8 mouse cellular contexts compared by ENCODE assay signal in the genomic region with DNA sequence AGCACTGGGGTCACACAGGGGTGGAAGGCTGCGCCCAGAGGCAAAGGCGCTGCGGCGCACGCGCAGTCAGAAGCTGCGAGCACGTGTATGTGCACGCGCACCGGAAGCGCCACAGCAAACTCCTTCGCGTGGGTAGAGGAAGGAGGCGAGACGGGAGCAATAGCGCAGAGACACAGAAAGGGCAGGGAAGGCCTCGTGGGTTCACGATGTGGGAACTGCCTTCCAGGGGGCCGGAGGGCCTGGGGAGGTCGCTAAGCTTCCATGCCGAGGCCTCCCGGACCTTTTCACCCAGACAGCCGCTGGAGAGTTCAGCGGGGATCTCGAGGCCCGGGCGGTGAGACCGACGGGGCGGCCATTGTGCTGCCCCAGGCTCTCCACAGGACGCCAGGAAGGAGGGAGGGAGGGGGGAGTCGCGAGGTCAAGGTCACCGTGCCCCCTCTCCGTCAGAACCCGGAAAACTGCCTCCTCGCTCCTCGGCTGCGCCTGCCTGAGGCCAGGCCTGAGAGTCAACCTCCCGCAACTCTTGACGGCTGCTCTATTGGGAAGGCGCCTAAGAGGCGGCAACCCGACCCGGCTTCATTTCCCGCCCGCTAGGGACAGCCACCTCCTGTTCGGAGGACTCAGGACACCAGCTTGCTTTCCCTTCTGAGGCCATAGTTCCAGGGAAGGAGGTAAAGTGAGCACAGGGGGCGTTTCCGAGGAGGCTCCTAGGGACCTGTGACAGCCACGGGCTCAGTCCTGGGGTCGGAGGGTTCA. TPM values are rescaled to one million over a fixed set of nuclear protein-coding genes. Genes with fewer than 3 reads are reported as not detected.
A peak's percentile ranks its signal among the peaks of the same experiment; 100 is the strongest.
DNase-seq lines count a peak whose midpoint lies in the region; ATAC-seq and TF ChIP-seq lines count a peak whose summit lies in the region.

A gene (plus strand): TSS at position 453 of the 756 bp plus-strand sequence.

- peak within 1 kb of the TSS; percentile 77 for H3K27ac ChIP-seq in layer of hippocampus, adult 2 months
- H3K27ac ChIP-seq in stomach, embryonic 14.5 days (ENCODE audit: low read length) = no peak within 1 kb of the TSS

- H3K4me1 ChIP-seq in stomach, embryonic 14.5 days (ENCODE audit: control insufficient read depth, insufficient read depth, low read length) = 0 out of 2 replicates have a peak, but pooled peaks cover 3% of the 10 kb centered on the region

- 0 out of 2 replicates have a peak within 1 kb of the TSS, but pooled peaks have one; percentile 18 for H3K9ac ChIP-seq in stomach, embryonic 14.5 days (replicated peaks; ENCODE audit: low read depth, low read length)

- H3K9me3 ChIP-seq in stomach, embryonic 14.5 days (ENCODE audit: control insufficient read depth, low read depth, low read length) = no peaks in the 10 kb centered on the region

- ATAC-seq in stomach, embryonic 14.5 days (ENCODE audit: insufficient number of reproducible peaks, insufficient read depth, low FRiP score, low read depth) = 0 out of 2 replicates have a peak, but pooled peaks have one; percentile 34

- 16% methylated on average over 53 of the region's 53 CpGs for WGBS in stomach, embryonic 14.5 days

- peak; percentile 45 to 58 for DNase-seq in cerebellum, postnatal 4 days (ENCODE audit: low spot score in 2 of 2)
- DNase-seq in cerebellum, adult 18-20 months = no peak
- DNase-seq in brain, adult 2 months (ENCODE audit: low read depth, low spot score) = peak; percentile 66
- peak; percentile 43 to 46 for DNase-seq in heart, postnatal 14 days
- peak; percentile 31 to 63 for DNase-seq in layer of hippocampus, adult 2 months (ENCODE audit: low spot score in 2 of 2)
- peak; percentile 36 for DNase-seq in lung, postnatal 36 days
- DNase-seq in thymus, postnatal 25 days = no peak

- peak within 1 kb of the TSS; percentile 46 for H3K4me2 ChIP-seq in stomach, embryonic 14.5 days (replicated peaks; ENCODE audit: low read depth, low read length)

- peak within 1 kb of the TSS; percentile 49 for H3K4me3 ChIP-seq in layer of hippocampus, adult 2 months
- peak within 1 kb of the TSS; percentile 20 for H3K4me3 ChIP-seq in stomach, embryonic 14.5 days (ENCODE audit: low read depth, low read length)

- H3K27me3 ChIP-seq in stomach, embryonic 14.5 days (ENCODE audit: control insufficient read depth, insufficient read depth, low read length) = 0 out of 2 replicates have a peak, but pooled peaks cover 5% of the 10 kb centered on the region

- intact Hi-C loops in heart, postnatal 14 days (cut with DNase I) = no loop called here

- no peaks in the 10 kb centered on the region for H3K36me3 ChIP-seq in stomach, embryonic 14.5 days (ENCODE audit: control insufficient read depth, insufficient read depth, low read length)

- no peak for TF ChIP-seq CTCF in layer of hippocampus, adult 2 months (conservative IDR thresholded peaks at IDR 0.05)

RNA-seq across cellular contexts. Expression of the gene that starts here (rescaled TPM):
- not detected for total RNA-seq in heart, postnatal 14 days (2021)
- 1 to 10 TPM; 1.7 to 2.8 TPM for total RNA-seq in layer of hippocampus, adult 2 months (2021)
- polyA plus RNA-seq in stomach, embryonic 14.5 days (2014; fragmentation: Nextera tagmentation; extraction: Ambion mirVana) = not detected in 2 replicates

Comparison
In these comparisons a context has a peak if more than half of its experiments do, and no peak if none do; other contexts are left out.
1. DNase-seq: peak in cerebellum, postnatal 4 days (2 of 2), brain, adult 2 months (single experiment), layer of hippocampus, adult 2 months (2 of 2) and lung, postnatal 36 days (single experiment); none in cerebellum, adult 18-20 months (0 of 2) and thymus, postnatal 25 days (single experiment).
2. Peak in DNase-seq in heart, postnatal 14 days; RNA of the gene not detected or under 1 TPM.
3. Peak in ATAC-seq, H3K4me3 ChIP-seq, H3K9ac ChIP-seq and H3K4me2 ChIP-seq in stomach, embryonic 14.5 days; RNA of the gene not detected or under 1 TPM.